Mouse (Mus musculus) midbrain, embryonic 11.5 days (tissue): ENCODE measurements around the gene Tmem52b. TPM values are rescaled to one million over a fixed set of nuclear protein-coding genes. Genes with fewer than 3 reads are reported as not detected.

Source experiments
- ATAC-seq: fragments of 200-750 bp; cut with Nextera tagmentation; 2 replicates; pipeline ENCODE4 v1.8.0; 2017; ENCODE audit warnings: moderate TSS enrichment, moderate library complexity; ENCODE audit not compliant: low FRiP score
- DNase-seq: peaks from one replicate; pipeline ENCODE4 v3.0.0; 2015; ENCODE audit warnings: low spot score; ENCODE audit errors: missing footprints
- H3K27ac ChIP-seq: fragments of 300-500 bp; sonication (generic); 2 replicates; pipeline ENCODE4 v1.5.1; 2014; ENCODE audit warnings: low read depth, low read length
- H3K27me3 ChIP-seq: fragments of 300-500 bp; sonication (generic); 2 replicates; pipeline ENCODE4 v1.6.1; 2014; ENCODE audit warnings: mild to moderate bottlenecking, low read length, moderate library complexity, mixed read lengths; ENCODE audit not compliant: control insufficient read depth, insufficient read depth
- H3K36me3 ChIP-seq: fragments of 300-500 bp; sonication (generic); 2 replicates; pipeline ENCODE4 v1.6.1; 2014; ENCODE audit warnings: mild to moderate bottlenecking, low read length, moderate library complexity, mixed read lengths; ENCODE audit not compliant: control insufficient read depth, insufficient read depth
- H3K4me1 ChIP-seq: fragments of 300-500 bp; sonication (generic); 2 replicates; pipeline ENCODE4 v1.6.1; 2014; ENCODE audit warnings: low read length; ENCODE audit not compliant: control insufficient read depth, insufficient read depth
- H3K4me2 ChIP-seq: fragments of 300-500 bp; sonication (generic); 2 replicates; pipeline ENCODE4 v1.6.1; 2014; ENCODE audit warnings: mild to moderate bottlenecking, moderate library complexity
- H3K4me3 ChIP-seq: fragments of 300-500 bp; sonication (generic); 2 replicates; pipeline ENCODE4 v1.5.1; 2014; ENCODE audit warnings: low read depth, low read length
- H3K9ac ChIP-seq: fragments of 300-500 bp; sonication (generic); 2 replicates; pipeline ENCODE4 v1.6.1; 2014; ENCODE audit warnings: low read length
- H3K9me3 ChIP-seq: fragments of 300-500 bp; sonication (generic); 2 replicates; pipeline ENCODE4 v1.6.1; 2016; ENCODE audit warnings: low read length; ENCODE audit not compliant: control insufficient read depth
- WGBS: fragments of 180-500 bp; shearing (Covaris S2); extraction: QIAGEN DNeasy Blood & Tissue Kit; methylation state at CpG from one replicate; pipeline ENCODE4 v1.1.7; 2014; 5-methylcytosine and 5-hydroxymethylcytosine counted together
- polyA plus RNA-seq: library from polyadenylated mRNA; unstranded; fragments of >200 nt; fragmentation: Nextera tagmentation; extraction: Ambion mirVana; gene quantifications from 2 replicates; pipeline ENCODE4 v1.2.1, GENCODE M21; 2014

Gene Tmem52b
- polyA plus RNA-seq, 1 experiment from 2014 or later = not detected

DNA sequence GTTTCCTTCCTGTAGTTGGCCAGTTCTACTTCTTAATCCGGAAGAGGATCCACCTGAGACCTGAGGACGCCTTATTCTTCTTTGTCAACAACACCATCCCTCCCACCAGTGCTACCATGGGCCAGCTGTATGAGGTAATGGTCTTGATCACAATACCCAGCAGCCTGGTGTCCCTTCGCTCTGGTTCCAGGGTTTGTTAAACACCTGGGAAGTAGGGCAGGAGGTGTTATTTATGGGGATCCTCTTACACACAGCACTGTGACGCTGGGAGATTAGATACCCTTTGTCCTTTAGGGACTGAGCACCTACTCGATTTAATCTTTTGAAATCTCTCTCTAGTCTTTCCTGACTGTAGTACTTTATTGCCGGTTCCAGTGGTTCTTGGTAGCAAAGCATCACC, 26.2 kb downstream of the Tmem52b start:
- no peaks in the 10 kb centered on the region for H3K9me3 ChIP-seq
- H3K36me3 ChIP-seq = peaks cover 6% of the 10 kb centered on the region
- H3K27ac ChIP-seq = no peak overlapping the region
- H3K4me1 ChIP-seq = peaks cover 5% of the 10 kb centered on the region
- H3K27me3 ChIP-seq = no peaks in the 10 kb centered on the region
- no peak overlapping the region for H3K4me2 ChIP-seq
- no peak for DNase-seq
- ATAC-seq = no peak
- H3K9ac ChIP-seq = no peak overlapping the region
- WGBS = 82% methylated on average over 6 of the region's 6 CpGs
- H3K4me3 ChIP-seq = no peak overlapping the region

DNA sequence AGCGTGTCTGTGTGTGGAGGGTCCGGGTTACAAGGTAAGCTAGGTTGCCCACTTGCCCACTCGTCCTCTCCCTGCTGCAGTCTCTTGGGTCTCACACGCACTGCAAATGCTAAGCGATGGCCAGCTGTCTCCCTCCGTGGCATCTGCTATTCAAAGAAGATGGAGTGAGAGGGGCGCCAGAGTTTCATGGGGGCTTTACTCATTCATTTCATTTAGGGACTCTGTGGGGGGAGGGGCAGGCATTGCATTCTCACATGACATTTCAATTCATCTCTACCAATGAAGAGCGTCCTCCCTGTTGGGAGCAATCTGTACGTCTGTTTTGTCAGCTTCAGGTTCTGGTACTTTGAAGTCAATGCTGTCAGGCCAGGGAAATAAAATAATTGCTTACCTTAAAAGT, 29.6 kb downstream of the Tmem52b start:
- Histone ChIP-seq H3K27me3 (no peaks in the 10 kb centered on the region), H3K4me2 (no peak overlapping the region), H3K36me3 (peaks cover 6% of the 10 kb centered on the region), H3K27ac (no peak overlapping the region), H3K9me3 (no peaks in the 10 kb centered on the region), H3K9ac (no peak overlapping the region), H3K4me3 (no peak overlapping the region), H3K4me1 (no peaks in the 10 kb centered on the region; the same call in 1 of the 2 replicates)
- DNase-seq = no peak
- WGBS = 69% methylated on average over 9 of the region's 9 CpGs
- no peak for ATAC-seq

DNA sequence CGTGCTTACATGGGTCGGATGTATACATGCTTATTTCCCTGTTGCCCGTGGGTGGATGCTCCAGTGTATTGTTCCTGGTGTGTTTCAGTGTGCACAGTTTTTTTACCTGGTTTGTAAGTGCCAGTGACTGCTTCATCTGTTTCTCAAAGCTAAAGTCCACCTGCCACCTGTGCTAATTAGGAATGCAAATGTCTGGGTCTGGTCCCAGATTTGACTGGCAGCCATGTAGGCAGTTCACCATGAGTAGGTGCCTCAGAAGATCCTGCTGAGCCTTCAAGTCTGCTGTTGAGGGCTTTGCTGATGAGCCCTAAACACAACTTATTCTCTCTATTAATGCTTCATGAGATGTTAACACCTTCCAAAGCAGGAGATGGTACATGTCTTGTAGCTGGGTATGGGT, 30.2 kb downstream of the Tmem52b start:
- ATAC-seq = no peak
- no peaks in the 10 kb centered on the region for H3K9me3 ChIP-seq
- 91% methylated on average over 3 of the region's 3 CpGs for WGBS

DNA sequence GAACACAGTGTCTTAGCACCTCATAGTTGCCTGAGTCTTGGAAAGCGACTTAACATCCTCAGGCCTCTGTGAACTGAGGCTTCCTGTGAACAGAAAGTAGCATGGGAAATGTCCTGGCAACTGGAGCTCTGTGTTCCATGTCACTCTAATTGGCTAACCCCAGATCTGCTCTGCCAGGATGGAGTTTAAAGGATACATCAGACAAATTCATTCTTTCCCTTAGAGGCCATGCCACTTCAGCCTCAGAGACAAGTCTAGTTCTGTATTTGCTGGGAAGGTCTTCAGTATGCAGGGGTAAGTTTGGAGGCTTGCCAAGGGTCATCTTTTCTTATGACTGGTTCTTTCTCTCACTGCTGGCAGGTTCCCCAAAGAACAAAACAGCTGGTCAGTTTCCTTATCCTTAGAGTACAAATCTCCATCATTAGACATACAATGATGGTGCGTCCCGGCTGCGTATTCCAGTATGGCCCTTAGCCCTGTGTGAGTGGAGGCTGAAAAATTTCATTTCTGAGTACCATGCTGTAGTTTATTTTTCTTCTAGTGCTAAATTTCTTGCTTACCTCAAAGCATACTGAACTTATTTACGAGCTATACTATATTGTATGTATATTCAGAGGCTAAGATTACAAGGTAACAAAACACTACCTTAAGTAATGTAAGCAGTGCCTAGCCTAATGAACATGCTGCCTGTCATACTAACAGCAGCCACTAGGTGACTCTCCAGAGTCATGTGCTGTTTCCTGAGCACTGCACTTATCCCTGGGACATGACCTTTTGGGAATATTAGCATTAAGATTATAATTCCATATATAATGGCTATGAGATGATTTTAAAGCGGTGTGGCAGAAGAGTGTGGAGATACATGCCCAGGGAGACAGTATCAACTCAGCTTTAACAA, 31.6 kb downstream of the Tmem52b start:
- no peaks in the 10 kb centered on the region for H3K9me3 ChIP-seq
- no peak overlapping the region for H3K4me3 ChIP-seq
- DNase-seq = peak; percentile 93
- peaks cover 6% of the 10 kb centered on the region for H3K36me3 ChIP-seq
- no peak overlapping the region for H3K27ac ChIP-seq
- no peaks in the 10 kb centered on the region for H3K27me3 ChIP-seq
- WGBS = 68% methylated on average over 6 of the region's 6 CpGs
- no peak overlapping the region for H3K9ac ChIP-seq
- no peak overlapping the region for H3K4me2 ChIP-seq
- ATAC-seq = peak; percentile 81
- no peaks in the 10 kb centered on the region; the same call in 1 of the 2 replicates for H3K4me1 ChIP-seq

More for the DNA sequence above, 30.2 kb downstream of the Tmem52b start:
- H3K9ac ChIP-seq = no peak overlapping the region
- no peak for DNase-seq
- H3K4me1 ChIP-seq = no peaks in the 10 kb centered on the region; the same call in 1 of the 2 replicates
- no peak overlapping the region for H3K4me2 ChIP-seq
- peaks cover 6% of the 10 kb centered on the region for H3K36me3 ChIP-seq
- no peak overlapping the region for H3K27ac ChIP-seq
- H3K27me3 ChIP-seq = no peaks in the 10 kb centered on the region
- no peak overlapping the region for H3K4me3 ChIP-seq

DNA sequence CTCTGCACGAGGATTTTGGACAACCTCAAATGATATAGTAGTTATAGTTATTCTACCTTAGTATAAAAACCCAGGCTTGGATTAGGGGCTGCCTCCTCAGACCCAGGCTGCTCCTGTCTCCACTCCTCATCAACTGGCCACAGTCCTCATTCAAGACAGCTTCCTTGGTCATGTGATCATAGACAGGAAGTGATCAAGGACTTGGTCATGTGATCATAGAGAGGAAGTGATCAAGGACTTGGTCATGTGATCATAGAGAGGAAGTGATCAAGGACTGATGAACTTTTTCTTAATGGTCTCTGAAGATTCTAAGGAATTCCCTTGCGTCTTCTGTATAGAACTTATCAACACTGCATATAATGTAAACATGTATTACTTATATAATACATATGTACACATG, 34.9 kb downstream of the Tmem52b start:
- Histone ChIP-seq H3K9me3 (no peaks in the 10 kb centered on the region), H3K36me3 (no peaks in the 10 kb centered on the region), H3K4me2 (no peak overlapping the region), H3K9ac (no peak overlapping the region), H3K27me3 (no peaks in the 10 kb centered on the region), H3K27ac (no peak overlapping the region), H3K4me1 (no peaks in the 10 kb centered on the region), H3K4me3 (no peak overlapping the region)
- ATAC-seq (no peak), DNase-seq (no peak)
- 88% methylated on average over 2 of the region's 2 CpGs for WGBS

DNA sequence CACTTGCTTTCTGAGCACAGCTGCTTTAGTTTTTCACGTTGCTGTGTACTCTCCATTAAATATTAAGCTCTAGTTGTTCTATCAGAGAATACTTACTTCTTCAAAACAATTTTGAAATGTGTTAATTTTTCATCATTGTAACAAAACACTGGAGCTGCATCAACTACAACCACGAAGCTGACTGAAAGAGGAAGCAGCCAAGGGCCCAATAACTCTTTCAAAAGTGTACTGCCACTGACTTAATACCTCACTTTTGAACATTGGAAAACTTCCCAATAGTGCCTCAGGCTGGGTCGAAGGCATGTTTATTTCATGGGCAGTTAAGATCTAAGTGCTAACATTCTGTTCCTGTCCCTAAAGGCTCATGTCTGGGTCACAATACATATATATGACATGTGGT, 35.7 kb downstream of the Tmem52b start:
- Histone ChIP-seq H3K27me3 (no peaks in the 10 kb centered on the region), H3K4me1 (no peaks in the 10 kb centered on the region), H3K4me2 (no peak overlapping the region), H3K27ac (no peak overlapping the region), H3K9ac (no peak overlapping the region), H3K9me3 (no peaks in the 10 kb centered on the region), H3K4me3 (no peak overlapping the region), H3K36me3 (no peaks in the 10 kb centered on the region)
- no peak for ATAC-seq
- DNase-seq = no peak
- WGBS = 85% methylated on average over 3 of the region's 3 CpGs

DNA sequence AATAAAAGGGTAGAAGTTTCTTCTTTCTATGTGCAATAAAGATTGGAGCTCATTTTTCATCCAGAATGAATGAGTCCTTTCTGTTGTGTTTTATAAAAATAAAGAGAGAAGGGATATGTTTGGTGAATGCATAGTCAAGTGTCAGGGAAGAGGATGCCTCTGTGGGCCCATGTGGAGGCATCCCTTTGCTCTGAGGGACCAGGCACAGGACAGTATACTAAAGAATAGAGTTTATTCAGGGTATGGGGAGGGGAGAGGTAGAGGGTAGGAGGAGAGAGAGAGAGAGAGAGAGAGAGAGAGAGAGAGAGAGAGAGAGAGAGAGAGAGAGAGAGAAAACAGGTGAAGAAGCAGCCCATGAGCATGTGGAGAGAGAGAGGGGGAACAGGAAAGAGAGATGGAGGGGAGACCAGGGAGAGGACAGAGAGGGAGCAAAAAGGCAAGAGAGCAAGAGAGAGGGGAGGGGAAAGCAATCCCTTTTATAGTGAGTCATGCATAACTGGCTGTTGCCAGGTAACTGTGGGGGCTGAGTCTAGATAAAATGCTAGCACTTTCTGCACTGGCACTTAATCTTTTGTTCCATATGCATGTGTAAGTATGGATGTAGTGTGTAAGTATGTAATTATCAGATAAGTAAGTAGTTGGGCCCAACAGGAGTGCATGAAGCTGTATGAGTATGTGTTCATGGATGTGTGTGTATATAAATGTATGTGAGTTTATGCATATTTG, 45.1 kb downstream of the Tmem52b start:
- no peak overlapping the region for H3K4me2 ChIP-seq
- no peak overlapping the region for H3K9ac ChIP-seq
- peaks cover 9% of the 10 kb centered on the region for H3K4me1 ChIP-seq
- no peak overlapping the region for H3K4me3 ChIP-seq
- no peak overlapping the region for H3K27ac ChIP-seq
- no peaks in the 10 kb centered on the region for H3K27me3 ChIP-seq
- no peaks in the 10 kb centered on the region for H3K36me3 ChIP-seq
- DNase-seq = peak; percentile 92
- H3K9me3 ChIP-seq = no peaks in the 10 kb centered on the region
- peak; percentile 73 for ATAC-seq

DNA sequence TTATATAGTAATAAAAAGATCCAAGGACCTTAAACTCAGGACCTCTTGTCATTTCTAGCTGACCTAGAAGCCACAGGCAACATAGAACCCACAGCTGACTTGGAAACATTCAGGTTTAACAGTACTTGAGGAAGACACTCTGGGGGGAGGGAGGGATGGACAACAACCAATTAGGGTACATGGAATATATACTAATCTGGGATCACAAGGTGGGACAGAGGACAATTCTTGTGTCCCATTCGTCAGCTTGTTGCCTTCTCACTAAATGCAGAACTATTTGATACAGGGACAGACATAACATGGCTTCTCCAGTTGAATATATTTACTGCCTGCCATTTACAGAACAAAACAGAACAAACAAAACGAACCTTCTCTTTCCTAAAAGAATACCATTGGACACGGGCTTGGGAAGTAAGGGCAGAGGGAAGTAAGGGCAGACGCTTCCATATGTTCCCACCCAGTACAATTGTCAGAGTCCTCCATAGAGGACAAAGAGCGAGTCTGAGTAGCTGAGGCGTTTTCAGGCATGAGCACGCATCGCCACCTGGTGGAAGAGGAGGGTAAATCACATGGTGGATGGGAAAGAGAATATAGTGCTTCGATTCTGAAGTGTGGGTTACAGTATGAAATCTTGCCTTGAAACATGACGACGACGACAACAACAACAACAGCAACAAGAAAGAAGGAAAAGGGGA, 46.7 kb downstream of the Tmem52b start:
- Histone ChIP-seq H3K9me3 (no peaks in the 10 kb centered on the region), H3K4me1 (peaks cover 9% of the 10 kb centered on the region), H3K9ac (no peak overlapping the region), H3K27me3 (no peaks in the 10 kb centered on the region), H3K4me3 (no peak overlapping the region), H3K36me3 (no peaks in the 10 kb centered on the region), H3K4me2 (no peak overlapping the region), H3K27ac (no peak overlapping the region)
- 18% methylated on average over 12 of the region's 12 CpGs for WGBS
- ATAC-seq (peak; percentile 87), DNase-seq (peak; percentile 93)

DNA sequence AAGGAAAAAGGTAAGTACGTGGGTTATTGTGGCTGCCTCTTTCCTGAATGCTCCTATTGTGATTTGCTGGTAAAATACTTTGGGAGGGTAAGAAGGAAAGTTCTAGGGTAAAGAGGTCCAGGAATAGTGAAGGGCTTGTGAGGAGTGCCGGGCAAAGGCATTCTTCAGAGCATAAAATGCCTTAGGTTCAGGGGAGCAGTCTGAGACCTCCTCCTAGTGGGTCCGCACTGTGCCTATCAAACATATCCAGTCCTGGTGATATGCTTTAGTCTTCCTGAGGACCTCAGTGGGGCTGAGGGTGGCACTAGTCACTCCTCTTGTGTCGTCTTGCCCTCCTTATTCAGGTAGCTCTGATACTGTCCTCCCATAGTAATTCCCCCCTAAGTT, 47.3 kb downstream of the Tmem52b start:
- peaks cover 9% of the 10 kb centered on the region for H3K4me1 ChIP-seq
- H3K27ac ChIP-seq = no peak overlapping the region
- ATAC-seq (peak; percentile 20; the same call in 1 of the 2 replicates), DNase-seq (peak; percentile 87)
- H3K9ac ChIP-seq = no peak overlapping the region
- 50% methylated on average over 4 of the region's 4 CpGs for WGBS
- H3K36me3 ChIP-seq = no peaks in the 10 kb centered on the region
- H3K27me3 ChIP-seq = no peaks in the 10 kb centered on the region
- H3K4me2 ChIP-seq = no peak overlapping the region
- H3K4me3 ChIP-seq = no peak overlapping the region
- H3K9me3 ChIP-seq = no peaks in the 10 kb centered on the region
